Mouse (Mus musculus): ENCODE results near the gene Irak2.

DNA sequence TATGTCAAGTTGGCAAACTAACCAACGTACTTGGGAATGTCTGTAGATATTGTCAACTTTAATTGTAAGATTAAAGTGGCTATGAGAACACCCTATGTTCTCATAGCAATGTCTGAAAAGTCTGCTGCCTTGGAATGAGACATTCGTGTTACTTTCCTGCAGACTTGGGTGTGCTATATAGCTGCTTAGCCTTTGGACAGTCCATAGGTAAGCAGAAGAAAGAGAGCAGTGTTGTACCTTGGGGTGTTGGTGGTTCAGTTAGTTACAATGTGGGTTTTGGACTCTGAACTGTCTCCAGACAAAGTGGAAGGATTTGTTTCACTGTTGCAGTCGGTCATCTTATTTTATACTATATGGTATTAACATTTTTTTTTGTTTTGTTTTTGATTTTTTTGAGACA is 74.5 kb downstream of the Irak2 start:
- TF ChIP-seq POLR2A (IDR thresholded peaks at IDR 0.05; ENCODE audit: borderline replicate concordance, low read depth, low read length): no peak
- TF ChIP-seq CTCF (IDR thresholded peaks at IDR 0.05; ENCODE audit: low read depth, low read length): no peak

All from bone marrow macrophage, adult 2 months (primary cell).